Mouse (Mus musculus) urinary bladder, postnatal 10 days (tissue): ENCODE data around the gene Igf2r.

ENCODE experiments used
- DNase-seq: peaks from one replicate; pipeline ENCODE4 v3.0.0; 2022; ENCODE audit warnings: low spot score

Igf2r gene

GRCm38 (mm10) chr17:12750591-12751170 is 18.8 kb downstream of the Igf2r start:
- no peak for DNase-seq

- DNase-seq: no peak
Observed at GRCm38 (mm10) chr17:12749421-12750367, 19.8 kb downstream of the Igf2r start.

- no peak for DNase-seq
Observed at GRCm38 (mm10) chr17:12745761-12746160, 23.7 kb downstream of the Igf2r start.

- DNase-seq: no peak
Observed at GRCm38 (mm10) chr17:12744071-12744470, 25.4 kb downstream of the Igf2r start.

GRCm38 (mm10) chr17:12742151-12742908 is 27.1 kb downstream of the Igf2r start:
- DNase-seq: no peak

- DNase-seq: no peak
Observed at GRCm38 (mm10) chr17:12741218-12741968, 28.1 kb downstream of the Igf2r start.

GRCm38 (mm10) chr17:12740317-12740716 is 29.1 kb downstream of the Igf2r start:
- DNase-seq: no peak

GRCm38 (mm10) chr17:12739516-12739915 is 29.9 kb downstream of the Igf2r start:
- no peak for DNase-seq

- no peak for DNase-seq
Observed at GRCm38 (mm10) chr17:12737934-12738333, 31.5 kb downstream of the Igf2r start.

GRCm38 (mm10) chr17:12734205-12734857 is 35.1 kb downstream of the Igf2r start:
- no peak for DNase-seq

GRCm38 (mm10) chr17:12733128-12733527 is 36.3 kb downstream of the Igf2r start:
- DNase-seq: no peak

- no peak for DNase-seq
Observed at GRCm38 (mm10) chr17:12728536-12728935, 40.9 kb downstream of the Igf2r start.

- DNase-seq: no peak
Observed at GRCm38 (mm10) chr17:12727748-12728147, 41.7 kb downstream of the Igf2r start.

- no peak for DNase-seq
Observed at GRCm38 (mm10) chr17:12725871-12726270, 43.6 kb downstream of the Igf2r start.

GRCm38 (mm10) chr17:12724767-12725744 is 44.4 kb downstream of the Igf2r start:
- no peak for DNase-seq

- no peak for DNase-seq
Observed at GRCm38 (mm10) chr17:12723986-12724766, 45.3 kb downstream of the Igf2r start.

GRCm38 (mm10) chr17:12722622-12723021 is 46.8 kb downstream of the Igf2r start:
- DNase-seq: no peak

- DNase-seq: no peak
Observed at GRCm38 (mm10) chr17:12721118-12721886, 48.2 kb downstream of the Igf2r start.

GRCm38 (mm10) chr17:12718251-12718650 is 51.2 kb downstream of the Igf2r start:
- DNase-seq: no peak
